Mouse (Mus musculus): ENCODE results near the gene Rph3al. TPM values are rescaled to one million over a fixed set of nuclear protein-coding genes. Genes with fewer than 3 reads are reported as not detected.

The Rph3al gene
- total RNA-seq, 2 experiments from 2014 or later = 26.2 to 26.7 TPM

GRCm38 (mm10) chr11:75807486-75807885 lies 130.7 kb downstream of the Rph3al start:
- no peak for DNase-seq

GRCm38 (mm10) chr11:75801771-75802550 lies 136.3 kb downstream of the Rph3al start:
- DNase-seq = no peak

GRCm38 (mm10) chr11:75801369-75801768 lies 136.9 kb downstream of the Rph3al start:
- DNase-seq = no peak

GRCm38 (mm10) chr11:75796536-75797246 lies 141.5 kb downstream of the Rph3al start:
- DNase-seq = no peak

GRCm38 (mm10) chr11:75796029-75796445 lies 142.2 kb downstream of the Rph3al start, which contains the start of gene Doc2b:
Doc2b (minus strand) TSS chr11:75796049.
- DNase-seq = peak; percentile 35

- DNase-seq = no peak
Measured at GRCm38 (mm10) chr11:75795321-75795636, 142.9 kb downstream of the Rph3al start.

- no peak for DNase-seq
Measured at GRCm38 (mm10) chr11:75794602-75795320, 143.5 kb downstream of the Rph3al start.

GRCm38 (mm10) chr11:75793351-75793750 lies 144.9 kb downstream of the Rph3al start:
- DNase-seq = no peak

- DNase-seq = no peak
Measured at GRCm38 (mm10) chr11:75792535-75792934, 145.7 kb downstream of the Rph3al start.

GRCm38 (mm10) chr11:75785897-75786296 lies 152.3 kb downstream of the Rph3al start:
- no peak for DNase-seq

GRCm38 (mm10) chr11:75783799-75784198 lies 154.4 kb downstream of the Rph3al start:
- no peak for DNase-seq

GRCm38 (mm10) chr11:75781919-75782318 lies 156.3 kb downstream of the Rph3al start:
- DNase-seq = peak; percentile 78

Other genes with a start within 250 kb of the Rph3al start
- gene Ywhae, start 205.6 kb downstream of the Rph3al start, total RNA-seq (2021) = 100 to 1,000 TPM; 826 to 885 TPM
- gene Doc2b, start 142.4 kb downstream of the Rph3al start, total RNA-seq (2021) = under 1 TPM; 0.33 to 0.47 TPM
- not detected for gene 1700016K19Rik, start 61.5 kb upstream of the Rph3al start, total RNA-seq (2021)
- gene Rflnb, start 89.4 kb upstream of the Rph3al start, total RNA-seq (2021) = 10 to 100 TPM; 37.3 to 42.1 TPM
- gene Vps53, start 241.2 kb upstream of the Rph3al start, total RNA-seq (2021) = 10 to 100 TPM; 30.8 to 31.4 TPM
- 10 to 100 TPM in 1 of 2 experiments, 1 to 10 TPM in 1; 9.0 to 10.6 TPM for gene Fam57a, start 241.2 kb upstream of the Rph3al start, total RNA-seq (2021)